Mouse (Mus musculus) embryonic facial prominence, embryonic 15.5 days (tissue): ENCODE results near the gene Vmn2r97. TPM values are rescaled to one million over a fixed set of nuclear protein-coding genes. Genes with fewer than 3 reads are reported as not detected.
"Not testable (repeated sequence)": the region's sequence is repeated elsewhere in the genome, so short reads cannot be mapped to it uniquely, and the experiment has no call there.

ENCODE experiments used
- ATAC-seq: fragments of 200-750 bp; cut with Nextera tagmentation; 2 replicates; pipeline ENCODE4 v1.8.0; 2017; ENCODE audit warnings: low read depth, moderate TSS enrichment; ENCODE audit not compliant: insufficient number of reproducible peaks, low FRiP score, low TSS enrichment
- H3K27ac ChIP-seq: fragments of 300-500 bp; sonication (generic); replicated peaks from 2 replicates; pipeline ENCODE4 v1.5.1; 2015; ENCODE audit warnings: mild to moderate bottlenecking, inconsistent platforms
- H3K27me3 ChIP-seq: fragments of 300-500 bp; sonication (generic); 2 replicates; pipeline ENCODE4 v1.6.1; 2015; ENCODE audit warnings: inconsistent platforms
- H3K36me3 ChIP-seq: fragments of 300-500 bp; sonication (generic); 2 replicates; pipeline ENCODE4 v1.6.1; 2015; ENCODE audit warnings: mild to moderate bottlenecking, inconsistent platforms
- H3K4me1 ChIP-seq: fragments of 300-500 bp; sonication (generic); 2 replicates; pipeline ENCODE4 v1.6.1; 2015; ENCODE audit warnings: inconsistent platforms
- H3K4me2 ChIP-seq: fragments of 300-500 bp; sonication (generic); replicated peaks from 2 replicates; pipeline ENCODE4 v1.6.1; 2015; ENCODE audit warnings: mild to moderate bottlenecking, inconsistent platforms
- H3K4me3 ChIP-seq: fragments of 300-500 bp; sonication (generic); replicated peaks from 2 replicates; pipeline ENCODE4 v1.5.1; 2015; ENCODE audit warnings: mild to moderate bottlenecking, inconsistent platforms
- H3K9ac ChIP-seq: fragments of 300-500 bp; sonication (generic); 2 replicates; pipeline ENCODE4 v1.6.1; 2015; ENCODE audit warnings: inconsistent platforms
- H3K9me3 ChIP-seq: fragments of 300-500 bp; sonication (generic); replicated peaks from 2 replicates; pipeline ENCODE4 v1.6.1; 2016; ENCODE audit warnings: inconsistent platforms
- WGBS: fragments of 180-500 bp; shearing (Covaris S2); methylation state at CpG from one replicate; pipeline ENCODE4 v1.1.7; 2015; 5-methylcytosine and 5-hydroxymethylcytosine counted together
- polyA plus RNA-seq: library from polyadenylated mRNA; unstranded; fragments of >200 nt; fragmentation: Nextera tagmentation; extraction: Ambion mirVana; gene quantifications from 2 replicates; pipeline ENCODE4 v1.2.1, GENCODE M21; 2015

Gene Vmn2r97
- 0.01 and 0.05 TPM in 2 replicates for polyA plus RNA-seq

DNA sequence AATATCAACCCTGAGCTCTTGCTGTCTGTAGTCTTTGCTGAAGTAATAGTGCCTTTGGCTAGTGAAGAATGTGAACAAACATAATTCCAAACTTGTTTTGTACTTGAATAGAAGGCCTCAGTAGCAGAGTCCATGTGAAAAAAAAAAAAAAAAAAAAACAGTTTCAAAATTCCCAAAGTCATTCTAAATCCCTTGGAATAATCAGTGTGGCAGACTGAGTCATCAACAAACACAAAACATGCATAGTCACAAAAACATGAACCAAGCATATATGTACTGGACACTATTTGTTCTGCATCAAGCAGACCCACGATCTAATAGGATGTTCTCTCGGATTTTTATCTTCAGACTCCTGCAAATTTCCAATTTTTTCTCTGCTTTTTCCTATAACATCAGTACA, at the start of gene Vmn2r97:
Gene Vmn2r97 (plus strand): TSS at position 301 of the 400 bp plus-strand sequence.
- not testable (repeated sequence) for H3K9me3 ChIP-seq, H3K27me3 ChIP-seq, ATAC-seq, H3K36me3 ChIP-seq, H3K4me2 ChIP-seq, H3K4me1 ChIP-seq, H3K27ac ChIP-seq, H3K9ac ChIP-seq, H3K4me3 ChIP-seq
- 62% methylated on average over 2 of the region's 2 CpGs for WGBS

DNA sequence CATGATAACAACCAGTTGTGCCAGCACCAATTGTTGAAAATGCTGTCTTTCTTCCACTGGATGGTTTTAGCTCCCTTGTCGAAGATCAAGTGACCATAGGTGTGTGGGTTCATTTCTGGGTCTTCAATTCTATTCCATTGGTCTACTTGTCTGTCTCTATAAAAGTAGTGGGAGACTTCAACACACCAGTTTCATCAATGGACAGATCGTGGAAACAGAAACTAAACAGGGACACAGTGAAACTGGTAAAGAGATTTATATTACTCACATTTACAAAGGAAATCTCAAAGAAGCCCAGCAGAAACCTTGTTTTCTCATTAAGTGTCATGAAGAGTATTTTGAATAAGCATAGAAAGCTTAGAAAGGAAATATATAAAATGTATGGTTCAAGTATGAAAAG, 31.7 kb upstream of the Vmn2r97 start:
- H3K9me3 ChIP-seq, H3K4me3 ChIP-seq, H3K27ac ChIP-seq, H3K4me1 ChIP-seq, H3K36me3 ChIP-seq, H3K4me2 ChIP-seq, H3K27me3 ChIP-seq, ATAC-seq, H3K9ac ChIP-seq: not testable (repeated sequence)
- WGBS = 52% methylated on average over 2 of the region's 2 CpGs

DNA sequence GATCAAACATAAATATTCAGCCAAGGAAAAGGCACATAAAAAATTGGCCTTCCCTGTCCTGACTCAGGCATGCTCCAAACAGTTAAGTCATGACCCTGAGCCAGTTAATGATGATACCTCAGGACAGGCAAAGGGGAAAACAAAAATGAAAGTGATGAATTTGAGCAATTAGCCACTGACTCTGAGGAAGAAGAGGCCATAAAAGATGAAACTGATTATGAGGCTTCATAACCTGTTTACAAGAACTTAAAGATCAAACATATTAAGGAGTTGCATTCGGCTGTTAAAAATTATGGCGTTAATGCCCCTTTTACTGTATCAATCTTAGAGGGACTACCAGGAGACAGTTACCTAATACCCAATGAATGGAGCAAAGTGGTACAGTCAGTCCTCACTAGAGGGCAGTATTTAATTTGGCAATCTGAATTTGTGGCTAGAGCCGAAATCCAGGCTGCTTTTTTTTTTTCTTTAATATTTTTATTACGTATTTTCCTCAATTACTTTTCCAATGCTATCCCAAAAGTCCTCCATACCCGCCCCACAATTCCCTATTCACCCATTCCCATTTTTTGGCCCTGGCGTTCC, 24.3 kb upstream of the Vmn2r97 start:
- 79% methylated on average over 6 of the region's 6 CpGs for WGBS
- no peaks in the 10 kb centered on the region for H3K27me3 ChIP-seq
- H3K4me3 ChIP-seq = no peak overlapping the region
- no peak overlapping the region for H3K4me2 ChIP-seq
- no peaks in the 10 kb centered on the region for H3K9me3 ChIP-seq
- no peak overlapping the region for H3K27ac ChIP-seq
- H3K4me1 ChIP-seq = no peaks in the 10 kb centered on the region
- H3K36me3 ChIP-seq = no peaks in the 10 kb centered on the region
- no peak for ATAC-seq
- no peak overlapping the region for H3K9ac ChIP-seq

DNA sequence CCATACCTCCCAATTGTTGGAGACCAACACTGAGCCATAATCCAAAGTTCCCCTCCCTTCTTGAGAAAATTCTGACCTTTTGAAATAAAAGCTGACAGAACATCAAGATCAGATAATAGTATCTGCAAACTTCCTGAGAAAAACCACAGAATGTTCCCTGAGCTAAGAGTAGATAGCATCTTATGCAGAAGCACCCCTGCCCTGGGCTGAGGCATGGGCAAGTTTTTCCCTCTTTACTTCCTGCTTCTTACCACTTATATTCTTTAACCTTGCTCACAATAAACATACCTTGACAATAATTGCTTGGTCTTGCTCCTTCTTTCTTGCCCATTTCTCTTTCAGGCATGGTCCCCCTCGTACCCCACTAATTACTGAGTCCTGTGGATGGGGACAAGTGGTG, 43.7 kb downstream of the Vmn2r97 start:
- WGBS = 65% methylated on average over 1 of the region's 1 CpGs
- H3K9me3 ChIP-seq = peaks cover 23% of the 10 kb centered on the region; the same call in 1 of the 2 replicates

DNA sequence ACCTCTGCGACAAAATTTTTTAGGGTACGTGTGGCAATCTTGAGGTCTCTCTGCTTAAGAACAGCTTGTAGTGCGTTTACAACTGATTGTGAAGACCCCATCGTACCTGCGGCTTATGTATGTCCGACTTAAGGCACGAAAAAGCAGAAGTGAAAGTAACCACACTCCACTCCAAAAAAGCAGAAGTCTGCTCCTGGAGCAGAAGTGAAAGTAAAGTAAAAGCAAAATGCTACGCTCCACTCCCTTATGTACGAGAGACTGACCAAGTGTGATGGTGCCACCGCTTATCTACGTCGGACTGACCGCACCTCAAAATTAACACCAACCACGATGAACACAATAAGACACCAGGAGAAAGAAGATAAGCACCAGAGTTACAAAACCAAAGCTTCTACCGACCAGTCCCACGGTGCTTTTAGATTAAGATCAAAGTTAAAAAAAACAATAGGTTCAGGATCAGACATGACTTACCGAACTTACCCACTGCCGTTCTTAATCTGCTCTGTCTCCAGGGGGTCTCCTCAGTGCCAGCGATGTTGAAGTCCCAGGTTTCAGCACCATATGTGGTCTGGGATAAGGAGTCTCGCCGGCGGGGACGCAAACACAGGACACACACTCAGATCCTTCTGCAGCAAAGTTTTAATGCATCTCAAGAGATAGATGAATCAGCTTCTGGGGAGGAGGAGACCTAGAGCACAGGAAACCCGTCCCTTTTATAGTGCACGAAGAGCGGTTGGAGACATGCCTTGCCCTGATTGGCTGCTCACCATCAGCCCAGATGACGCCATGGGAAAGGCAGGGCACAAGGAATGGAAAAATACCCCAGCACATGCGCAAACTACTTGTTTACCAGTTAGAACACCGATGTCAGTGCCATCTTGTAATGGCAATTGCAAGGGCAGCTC, 54.5 kb downstream of the Vmn2r97 start:
- Histone ChIP-seq H3K4me2 (no peak overlapping the region), H3K27ac (no peak overlapping the region), H3K9ac (no peak overlapping the region), H3K36me3 (no peaks in the 10 kb centered on the region), H3K4me3 (no peak overlapping the region), H3K9me3 (peaks cover 10% of the 10 kb centered on the region; the same call in 1 of the 2 replicates), H3K4me1 (no peaks in the 10 kb centered on the region), H3K27me3 (no peaks in the 10 kb centered on the region)
- no peak for ATAC-seq
- WGBS = 88% methylated on average over 29 of the region's 29 CpGs

More for the DNA sequence above, 43.7 kb downstream of the Vmn2r97 start:
- H3K4me3 ChIP-seq, H3K27ac ChIP-seq, ATAC-seq, H3K27me3 ChIP-seq, H3K4me2 ChIP-seq, H3K36me3 ChIP-seq, H3K4me1 ChIP-seq, H3K9ac ChIP-seq: not testable (repeated sequence)

Other genes starting within 250 kb of the Vmn2r97 start
- gene Vmn2r98, start 139.2 kb downstream of the Vmn2r97 start, polyA plus RNA-seq = not detected in 2 replicates